Mouse (Mus musculus): ENCODE measurements around the gene Gipc2. TPM values are rescaled to one million over a fixed set of nuclear protein-coding genes. Genes with fewer than 3 reads are reported as not detected.
"Not testable (repeated sequence)": the region's sequence is repeated elsewhere in the genome, so short reads cannot be mapped to it uniquely, and the experiment has no call there.

The Gipc2 gene
- polyA plus RNA-seq, 1 experiment from 2014 or later: 12.3 TPM

DNA sequence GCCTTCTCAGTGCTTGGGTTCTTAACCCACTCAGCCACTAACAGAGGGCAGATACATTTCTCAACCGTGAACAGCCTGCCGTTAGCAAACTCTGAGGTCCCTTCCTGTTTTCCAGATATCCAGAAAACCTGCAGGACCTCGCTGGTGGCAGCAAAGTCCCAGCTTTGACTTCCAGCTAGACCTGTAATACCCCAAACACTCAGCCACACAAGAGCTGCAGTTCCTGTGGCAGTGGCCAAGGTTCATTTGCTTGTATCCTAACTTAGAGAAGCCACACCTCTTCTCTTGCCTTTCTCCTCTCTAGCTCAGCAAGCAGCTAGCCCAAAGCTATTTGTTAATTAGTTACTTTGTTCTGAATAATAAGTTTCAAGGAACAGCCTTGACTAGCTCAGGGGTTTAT is 16.2 kb downstream of the Gipc2 start:
- peaks cover 5% of the 10 kb centered on the region; the same call in 1 of the 2 replicates for H3K27me3 ChIP-seq (replicated peaks)
- no peaks in the 10 kb centered on the region for H3K9me3 ChIP-seq (replicated peaks)
- H3K27ac ChIP-seq: peak overlapping the region; percentile 36; the same call in 1 of the 2 replicates
- H3K4me1 ChIP-seq: peaks cover 79% of the 10 kb centered on the region
- 22% methylated on average over 3 of the region's 3 CpGs for WGBS (ENCODE audit: insufficient replicate concordance)
- no peak for ATAC-seq
- no peak overlapping the region for H3K4me3 ChIP-seq
- H3K36me3 ChIP-seq: no peaks in the 10 kb centered on the region
- no peak overlapping the region for H3K9ac ChIP-seq
- H3K4me2 ChIP-seq: no peak overlapping the region

DNA sequence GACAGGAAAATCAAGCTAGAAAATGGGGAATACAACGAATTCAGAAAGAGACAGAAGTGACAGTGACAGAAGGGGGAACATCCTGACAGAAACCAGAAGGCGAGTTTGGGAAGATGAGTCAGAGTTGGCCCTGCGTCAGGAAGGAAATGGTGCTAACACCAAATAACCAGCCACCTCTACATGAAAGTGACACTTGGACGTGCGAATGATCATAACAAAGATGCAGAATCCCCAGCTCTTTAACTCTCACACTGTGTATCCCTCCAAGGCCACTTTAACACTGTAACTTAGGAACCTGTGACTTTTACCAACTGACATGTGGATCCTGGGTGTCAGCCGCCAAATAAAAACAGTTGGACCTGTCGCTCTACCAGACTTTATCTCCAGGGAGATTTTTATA is 16.6 kb downstream of the Gipc2 start:
- Histone ChIP-seq H3K4me2 (no peak overlapping the region; the same call in 1 of the 2 replicates), H3K27me3 (replicated peaks) (peaks cover 5% of the 10 kb centered on the region; the same call in 1 of the 2 replicates), H3K36me3 (no peaks in the 10 kb centered on the region), H3K4me1 (peaks cover 75% of the 10 kb centered on the region), H3K9me3 (replicated peaks) (no peaks in the 10 kb centered on the region), H3K27ac (peak overlapping the region; percentile 36; the same call in 1 of the 2 replicates), H3K4me3 (no peak overlapping the region), H3K9ac (no peak overlapping the region)
- 40% methylated on average over 7 of the region's 7 CpGs for WGBS (ENCODE audit: insufficient replicate concordance)
- ATAC-seq: no peak

DNA sequence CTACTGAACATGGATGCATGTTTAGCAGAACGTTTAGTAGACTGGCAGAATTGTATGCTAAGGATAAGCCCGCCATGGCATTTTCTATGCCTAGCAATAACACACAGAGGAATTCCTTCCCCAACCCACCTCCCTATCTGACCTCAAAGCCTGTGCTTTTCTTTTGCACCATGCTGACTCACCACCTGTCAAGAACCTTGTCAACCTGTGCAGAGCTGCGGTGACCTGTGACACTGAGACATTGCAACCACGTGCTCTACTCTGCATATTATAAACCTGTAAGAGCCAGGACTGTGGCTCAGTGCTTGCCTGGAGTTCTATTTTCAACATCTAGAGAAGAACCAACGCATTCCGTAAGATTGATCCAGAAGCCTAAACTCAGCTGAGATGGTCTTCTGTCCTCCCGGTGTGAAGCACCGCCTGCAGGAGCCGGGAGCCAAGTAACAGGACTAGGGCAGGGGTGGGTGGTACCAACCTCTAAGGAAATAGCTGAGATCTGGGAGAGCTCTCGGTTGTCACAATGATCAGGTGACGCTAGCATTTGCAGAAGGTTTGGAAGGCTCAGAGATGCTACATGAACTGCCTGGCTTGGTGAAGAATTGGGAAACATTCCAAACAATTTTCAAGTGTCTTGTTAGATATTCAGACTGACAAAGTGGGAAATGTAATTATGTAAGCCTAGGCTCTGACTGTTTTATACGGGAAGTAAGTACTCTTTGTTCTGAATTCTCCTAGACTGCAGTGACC is 18.8 kb downstream of the Gipc2 start:
- H3K27me3 ChIP-seq (replicated peaks): peaks cover 5% of the 10 kb centered on the region; the same call in 1 of the 2 replicates
- no peak overlapping the region for H3K4me2 ChIP-seq
- no peaks in the 10 kb centered on the region for H3K36me3 ChIP-seq
- no peaks in the 10 kb centered on the region for H3K9me3 ChIP-seq (replicated peaks)
- 46% methylated on average over 12 of the region's 12 CpGs for WGBS (ENCODE audit: insufficient replicate concordance)
- H3K4me1 ChIP-seq: peaks cover 53% of the 10 kb centered on the region
- H3K4me3 ChIP-seq: no peak overlapping the region
- H3K9ac ChIP-seq: no peak overlapping the region
- ATAC-seq: 0 out of 2 replicates have a peak, but pooled peaks have one; percentile 13
- H3K27ac ChIP-seq: no peak overlapping the region

DNA sequence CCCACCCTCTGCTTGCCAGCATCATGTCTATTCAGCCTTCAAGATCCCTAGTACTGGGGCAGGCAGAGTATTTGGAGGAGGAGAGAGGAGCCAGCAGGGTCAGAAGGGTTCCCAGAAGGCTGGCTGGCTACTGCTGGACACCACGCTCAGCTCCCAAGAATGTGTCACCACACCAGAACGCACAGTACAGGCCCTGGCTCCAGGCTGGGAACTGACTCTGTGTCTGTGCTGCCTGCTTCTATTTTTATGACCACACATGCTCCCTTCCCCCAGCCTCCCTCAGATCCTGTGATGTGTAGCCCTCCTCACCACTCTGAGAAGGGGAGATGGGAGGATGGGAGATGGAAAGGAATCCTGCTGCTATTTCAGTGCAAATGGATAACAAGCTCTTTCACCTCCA is 20.8 kb downstream of the Gipc2 start:
- ATAC-seq: no peak; the same call in 1 of the 2 replicates
- H3K9me3 ChIP-seq (replicated peaks): no peaks in the 10 kb centered on the region
- H3K27me3 ChIP-seq (replicated peaks): peaks cover 5% of the 10 kb centered on the region; the same call in 1 of the 2 replicates
- 64% methylated on average over 2 of the region's 2 CpGs for WGBS (ENCODE audit: insufficient replicate concordance)
- H3K4me3 ChIP-seq: no peak overlapping the region
- H3K36me3 ChIP-seq: no peaks in the 10 kb centered on the region
- H3K4me1 ChIP-seq: peaks cover 34% of the 10 kb centered on the region
- H3K27ac ChIP-seq: no peak overlapping the region
- H3K9ac ChIP-seq: no peak overlapping the region
- no peak overlapping the region for H3K4me2 ChIP-seq

DNA sequence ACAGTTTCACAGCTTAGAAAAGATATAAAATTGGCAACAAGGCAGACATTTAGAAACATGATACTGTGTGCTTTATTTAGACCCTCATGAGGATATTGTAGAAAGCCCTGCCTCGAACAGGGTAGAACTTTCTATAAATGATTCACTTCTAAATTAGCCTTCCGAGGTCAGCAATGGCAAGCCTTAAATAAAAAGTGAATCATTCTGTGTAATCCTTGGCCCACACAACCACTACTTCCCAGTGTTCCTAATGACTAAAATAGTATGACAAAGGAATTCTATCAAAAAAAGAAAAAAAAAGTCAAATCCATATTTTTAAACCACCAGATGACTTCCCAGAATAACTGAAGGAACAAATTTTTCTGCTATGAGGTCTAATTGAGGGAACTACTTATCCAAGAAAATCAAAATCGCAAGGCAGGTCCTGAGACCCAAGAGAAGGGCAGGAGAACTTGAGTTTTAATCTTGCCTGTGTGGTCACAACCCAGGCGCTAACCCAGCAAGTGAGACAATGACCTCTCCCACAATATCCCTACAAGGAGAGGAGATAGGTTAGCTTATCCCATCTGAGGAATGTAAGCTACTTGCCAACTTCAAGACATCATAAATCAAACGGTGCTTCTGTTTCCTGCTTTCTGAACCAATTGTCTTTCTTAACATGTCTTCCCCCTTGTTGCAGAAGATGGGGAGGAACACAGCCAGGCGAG is 22.9 kb downstream of the Gipc2 start:
- Histone ChIP-seq H3K27me3 (replicated peaks) (peaks cover 5% of the 10 kb centered on the region; the same call in 1 of the 2 replicates), H3K4me1 (peaks cover 20% of the 10 kb centered on the region), H3K4me3 (no peak overlapping the region), H3K36me3 (no peaks in the 10 kb centered on the region), H3K9me3 (replicated peaks) (no peaks in the 10 kb centered on the region), H3K27ac (no peak overlapping the region; the same call in 1 of the 2 replicates), H3K4me2 (no peak overlapping the region), H3K9ac (no peak overlapping the region)
- no peak for ATAC-seq
- 48% methylated on average over 6 of the region's 6 CpGs for WGBS (ENCODE audit: insufficient replicate concordance)

DNA sequence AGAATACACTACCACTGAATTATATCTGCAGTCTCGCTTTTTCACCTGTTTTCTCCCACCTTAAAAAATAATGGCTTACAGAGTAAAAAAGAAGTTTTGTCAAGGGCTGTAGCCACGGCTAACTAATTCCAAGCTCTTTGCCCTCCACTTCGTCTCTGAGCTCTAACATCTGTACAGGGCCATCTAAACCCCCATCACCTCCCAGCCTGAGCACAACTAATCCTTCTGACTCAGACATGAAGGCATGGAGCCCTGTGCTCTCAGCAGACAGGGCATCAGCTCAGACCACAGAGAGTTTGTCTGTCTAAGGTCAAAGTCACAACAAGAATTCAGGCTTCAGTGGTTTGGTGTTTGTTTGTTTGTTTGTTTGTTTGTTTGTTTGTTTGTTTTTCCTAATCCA is 23.9 kb downstream of the Gipc2 start:
- Histone ChIP-seq H3K9ac (no peak overlapping the region), H3K4me2 (no peak overlapping the region), H3K27ac (no peak overlapping the region), H3K4me1 (peaks cover 17% of the 10 kb centered on the region), H3K27me3 (replicated peaks) (peaks cover 5% of the 10 kb centered on the region; the same call in 1 of the 2 replicates), H3K36me3 (no peaks in the 10 kb centered on the region), H3K9me3 (replicated peaks) (no peaks in the 10 kb centered on the region), H3K4me3 (no peak overlapping the region)
- WGBS (ENCODE audit: insufficient replicate concordance): 60% methylated on average over 3 of the region's 3 CpGs
- ATAC-seq: no peak

DNA sequence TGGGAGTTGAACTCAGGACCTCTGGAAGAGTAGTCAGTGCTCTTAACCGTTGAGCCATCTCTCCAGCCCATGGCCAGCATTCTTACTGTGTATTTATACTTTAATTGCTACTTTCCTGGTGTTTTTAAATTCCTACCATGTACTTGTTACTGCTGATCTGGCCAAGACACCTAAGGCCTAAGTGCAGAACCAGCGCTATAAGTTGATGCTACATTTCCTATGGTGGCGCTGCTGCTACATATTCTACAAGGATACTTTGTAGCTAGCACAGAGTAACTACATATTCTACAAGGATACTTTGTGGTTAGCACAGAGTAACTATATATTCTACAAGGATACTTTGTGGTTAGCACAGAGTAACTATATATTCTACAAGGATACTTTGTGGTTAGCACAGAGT is 26.7 kb downstream of the Gipc2 start:
- H3K4me3 ChIP-seq; H3K9me3 ChIP-seq (replicated peaks); H3K36me3 ChIP-seq; H3K4me1 ChIP-seq; H3K27ac ChIP-seq; H3K4me2 ChIP-seq; ATAC-seq; H3K27me3 ChIP-seq (replicated peaks); H3K9ac ChIP-seq: not testable (repeated sequence)
- WGBS (ENCODE audit: insufficient replicate concordance): 86% methylated on average over 3 of the region's 3 CpGs

DNA sequence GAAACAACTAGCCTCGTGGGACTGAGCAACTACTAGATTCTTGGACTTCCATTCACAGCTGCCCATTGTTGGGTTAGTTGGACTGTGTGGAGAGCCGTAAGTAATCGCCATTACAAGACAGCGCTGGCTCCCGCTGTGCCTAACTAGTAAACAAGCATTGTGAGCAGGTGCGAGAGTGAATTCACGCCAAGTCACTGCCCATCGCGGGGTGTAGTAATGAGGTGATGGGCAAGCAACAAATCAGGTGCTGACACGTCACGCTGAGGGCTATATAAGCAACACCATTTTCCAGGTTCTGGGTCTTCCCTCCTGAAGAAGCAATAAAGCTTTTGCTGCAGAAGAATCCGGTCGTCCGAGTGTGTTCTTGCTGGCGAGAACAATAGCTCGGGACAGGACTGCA is 29.9 kb downstream of the Gipc2 start:
- not testable (repeated sequence) for H3K27me3 ChIP-seq (replicated peaks); H3K4me2 ChIP-seq; H3K27ac ChIP-seq; ATAC-seq; H3K36me3 ChIP-seq; H3K4me3 ChIP-seq; H3K4me1 ChIP-seq; H3K9me3 ChIP-seq (replicated peaks); H3K9ac ChIP-seq
- WGBS (ENCODE audit: insufficient replicate concordance): 85% methylated on average over 16 of the region's 16 CpGs

DNA sequence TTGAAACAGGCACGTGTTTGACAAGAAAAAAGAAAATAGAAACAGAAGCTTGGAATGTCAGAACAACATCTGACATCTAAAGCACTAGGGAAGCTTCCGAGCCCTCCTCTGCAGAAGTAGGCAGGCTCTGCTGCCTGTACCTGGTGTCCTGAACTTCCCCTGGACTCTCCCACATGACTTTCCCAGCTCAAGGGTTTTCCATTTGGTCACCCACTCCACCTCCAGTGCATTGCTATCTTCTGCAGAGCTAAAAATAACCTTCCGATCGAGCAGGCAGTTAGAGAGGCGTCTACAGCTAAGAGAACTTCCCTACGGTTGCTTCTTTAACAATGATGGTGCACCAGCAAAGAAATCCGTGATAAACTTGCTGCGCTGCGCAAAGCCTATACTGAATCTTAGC is 32.4 kb downstream of the Gipc2 start:
- 0 out of 2 replicates have a peak, but pooled peaks cover 4% of the 10 kb centered on the region for H3K27me3 ChIP-seq (replicated peaks)
- H3K4me2 ChIP-seq: no peak overlapping the region
- H3K4me3 ChIP-seq: no peak overlapping the region
- no peaks in the 10 kb centered on the region for H3K9me3 ChIP-seq (replicated peaks)
- 32% methylated on average over 9 of the region's 9 CpGs for WGBS (ENCODE audit: insufficient replicate concordance)
- H3K9ac ChIP-seq: no peak overlapping the region
- no peaks in the 10 kb centered on the region for H3K36me3 ChIP-seq
- no peak overlapping the region for H3K27ac ChIP-seq
- no peak for ATAC-seq
- H3K4me1 ChIP-seq: peaks cover 8% of the 10 kb centered on the region

DNA sequence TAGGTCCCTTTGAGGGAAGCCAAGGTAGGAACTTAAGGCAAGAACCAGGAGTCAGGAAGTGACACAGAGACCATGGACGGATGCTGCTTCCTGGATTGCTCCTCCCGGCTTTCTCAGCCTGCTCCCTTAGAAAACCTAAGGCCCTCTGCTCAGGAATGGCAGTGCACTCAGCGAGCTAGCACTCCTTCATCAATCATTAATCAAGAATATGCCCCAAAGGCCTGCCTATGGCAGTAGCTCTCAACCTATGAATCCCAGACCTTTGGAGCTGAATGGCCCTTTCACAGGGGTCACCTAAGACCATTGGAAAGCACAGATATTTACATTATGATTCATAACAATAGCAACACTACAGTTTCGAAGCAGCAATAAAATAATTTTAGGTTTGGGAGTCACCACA is 35.1 kb downstream of the Gipc2 start:
- Histone ChIP-seq H3K36me3 (no peaks in the 10 kb centered on the region), H3K4me3 (no peak overlapping the region), H3K4me2 (no peak overlapping the region), H3K27ac (no peak overlapping the region), H3K27me3 (replicated peaks) (0 out of 2 replicates have a peak, but pooled peaks cover 4% of the 10 kb centered on the region), H3K4me1 (peaks cover 8% of the 10 kb centered on the region), H3K9ac (no peak overlapping the region), H3K9me3 (replicated peaks) (no peaks in the 10 kb centered on the region)
- ATAC-seq: no peak
- 61% methylated on average over 4 of the region's 4 CpGs for WGBS (ENCODE audit: insufficient replicate concordance)

DNA sequence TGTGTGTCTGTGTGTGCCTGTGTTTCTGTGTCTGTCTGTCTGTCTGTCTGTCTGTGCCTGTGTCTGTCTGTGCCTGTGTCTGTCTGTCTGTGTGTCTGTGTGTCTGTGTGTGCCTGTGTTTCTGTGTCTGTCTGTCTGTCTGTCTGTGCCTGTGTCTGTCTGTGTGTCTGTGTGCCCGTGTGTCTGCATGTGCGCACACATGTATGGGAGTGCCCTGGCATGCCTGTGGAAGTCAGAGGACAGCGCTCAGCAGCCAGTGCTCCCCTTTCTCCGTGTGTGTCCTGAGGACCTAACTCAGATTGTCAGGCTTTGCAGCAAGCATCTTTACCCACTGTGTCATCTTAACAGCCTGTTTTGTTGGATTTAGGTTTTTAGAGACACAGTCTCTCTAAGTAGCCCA is 36.6 kb downstream of the Gipc2 start:
- H3K36me3 ChIP-seq; H3K27me3 ChIP-seq (replicated peaks); H3K27ac ChIP-seq; H3K4me1 ChIP-seq; H3K4me3 ChIP-seq; H3K9me3 ChIP-seq (replicated peaks); H3K4me2 ChIP-seq; ATAC-seq; H3K9ac ChIP-seq: not testable (repeated sequence)
- WGBS (ENCODE audit: insufficient replicate concordance): 76% methylated on average over 4 of the region's 4 CpGs

DNA sequence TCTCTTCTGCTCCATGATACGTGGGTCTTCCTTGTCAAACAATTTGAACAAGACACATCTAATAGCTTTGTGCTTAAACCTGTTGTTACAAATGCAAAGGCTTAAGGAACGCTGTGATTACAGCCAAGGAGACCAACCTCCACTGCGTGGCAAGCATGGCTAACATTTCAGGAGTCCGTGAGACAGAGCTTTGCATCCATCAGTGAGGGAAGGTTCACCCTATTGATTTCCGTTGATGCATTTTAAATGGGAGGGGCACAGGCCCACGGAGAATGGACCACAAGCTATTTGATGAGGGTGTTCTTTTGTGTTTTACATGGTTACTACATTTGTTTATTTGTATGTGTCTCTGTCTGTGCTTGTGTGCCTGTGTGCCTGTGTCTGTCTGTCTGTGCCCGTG is 37.4 kb downstream of the Gipc2 start:
- H3K36me3 ChIP-seq: no peaks in the 10 kb centered on the region
- no peak overlapping the region for H3K9ac ChIP-seq
- H3K4me2 ChIP-seq: no peak overlapping the region
- H3K9me3 ChIP-seq (replicated peaks): no peaks in the 10 kb centered on the region
- H3K4me3 ChIP-seq: no peak overlapping the region
- no peak for ATAC-seq
- no peak overlapping the region for H3K27ac ChIP-seq
- peaks cover 9% of the 10 kb centered on the region for H3K4me1 ChIP-seq
- WGBS (ENCODE audit: insufficient replicate concordance): 77% methylated on average over 7 of the region's 7 CpGs
- H3K27me3 ChIP-seq (replicated peaks): 0 out of 2 replicates have a peak, but pooled peaks cover 4% of the 10 kb centered on the region

Data from liver, embryonic 12.5 days (tissue).